Mouse (Mus musculus) heart, postnatal 0 days (tissue): Measurements from ENCODE around the gene Cdk6. TPM values are rescaled to one million over a fixed set of nuclear protein-coding genes. Genes with fewer than 3 reads are reported as not detected.

Experiments used
- ATAC-seq: fragments of 200-750 bp; cut with Nextera tagmentation; 2 replicates; pipeline ENCODE4 v1.8.0; 2017; ENCODE audit warnings: low read depth, moderate number of reproducible peaks, moderate library complexity; ENCODE audit not compliant: insufficient read depth
- DNase-seq: peaks from one replicate; pipeline ENCODE4 v3.0.0-alpha.2; 2016; ENCODE audit warnings: low spot score
- H3K27ac ChIP-seq: fragments of 300-500 bp; sonication (generic); 2 replicates; pipeline ENCODE4 v1.5.1; 2014; ENCODE audit warnings: low read depth, mild to moderate bottlenecking
- H3K27me3 ChIP-seq: fragments of 300-500 bp; sonication (generic); 2 replicates; pipeline ENCODE4 v1.6.1; 2014; ENCODE audit warnings: low read length, mixed read lengths; ENCODE audit not compliant: control insufficient read depth, insufficient read depth
- H3K36me3 ChIP-seq: fragments of 300-500 bp; sonication (generic); replicated peaks from 2 replicates; pipeline ENCODE4 v1.6.1; 2014; ENCODE audit warnings: low read length, mixed read lengths; ENCODE audit not compliant: control insufficient read depth, insufficient read depth
- H3K4me1 ChIP-seq: fragments of 300-500 bp; sonication (generic); 2 replicates; pipeline ENCODE4 v1.6.1; 2014; ENCODE audit warnings: antibody characterized with exemption; ENCODE audit not compliant: control insufficient read depth, insufficient read depth
- H3K4me2 ChIP-seq: fragments of 300-500 bp; sonication (generic); 2 replicates; pipeline ENCODE4 v1.6.1; 2014; ENCODE audit warnings: low read depth, mild to moderate bottlenecking, low read length, moderate library complexity
- H3K4me3 ChIP-seq: fragments of 300-500 bp; sonication (generic); 2 replicates; pipeline ENCODE4 v1.5.1; 2014; ENCODE audit warnings: low read depth, low read length
- H3K9ac ChIP-seq: fragments of 300-500 bp; sonication (generic); replicated peaks from 2 replicates; pipeline ENCODE4 v1.6.1; 2014; ENCODE audit warnings: low read depth, low read length, mixed read lengths
- H3K9me3 ChIP-seq: fragments of 300-500 bp; sonication (generic); replicated peaks from 2 replicates; pipeline ENCODE4 v1.6.1; 2016; ENCODE audit warnings: low read length; ENCODE audit not compliant: control insufficient read depth
- CTCF ChIP-seq: IDR thresholded peaks from 2 replicates; pipeline ENCODE4 v1.5.1; 2016; ENCODE audit warnings: antibody characterized with exemption, control low read depth, low read depth
- EP300 ChIP-seq: IDR thresholded peaks from 2 replicates; pipeline ENCODE4 v1.6.1; 2016; ENCODE audit warnings: antibody characterized with exemption, low read depth
- WGBS: fragments of 180-500 bp; shearing (Covaris S2); extraction: QIAGEN DNeasy Blood & Tissue Kit; methylation state at CpG from one replicate; pipeline ENCODE4 v1.1.7; 2014; 5-methylcytosine and 5-hydroxymethylcytosine counted together
- polyA plus RNA-seq: library from polyadenylated mRNA; unstranded; fragments of >200 nt; fragmentation: Nextera tagmentation; extraction: Ambion mirVana; gene quantifications from 2 replicates; pipeline ENCODE4 v1.2.1, GENCODE M21; 2015
- total RNA-seq: library from RNA; depleted of rRNA; stranded (reverse); fragments of >200 nt; gene quantifications from 2 replicates; pipeline ENCODE4 v1.2.3, GENCODE M21; 2014; ENCODE audit warnings: low replicate concordance

Gene Cdk6
- total and polyA plus RNA-seq, 2 experiments from 2014 or later = 19.2 to 43.0 TPM

- no peak overlapping the region for H3K27ac ChIP-seq
- no peaks in the 10 kb centered on the region for H3K36me3 ChIP-seq
- peaks cover 13% of the 10 kb centered on the region for H3K4me1 ChIP-seq
- no peak for TF ChIP-seq EP300
- TF ChIP-seq CTCF = no peak
- no peak overlapping the region for H3K4me2 ChIP-seq
- no peak overlapping the region for H3K9ac ChIP-seq
- peak; percentile 17; the same call in 1 of the 2 replicates for ATAC-seq
- no peak overlapping the region for H3K4me3 ChIP-seq
- H3K27me3 ChIP-seq = no peaks in the 10 kb centered on the region
- no peaks in the 10 kb centered on the region for H3K9me3 ChIP-seq
- peak; percentile 28 for DNase-seq
- WGBS = 56% methylated on average over 16 of the region's 16 CpGs
Observed at GRCm38 (mm10) chr5:3488146-3488774, 147.0 kb downstream of the Cdk6 start.

- Histone ChIP-seq H3K36me3 (0 out of 2 replicates have a peak, but pooled peaks cover 5% of the 10 kb centered on the region), H3K4me1 (peaks cover 13% of the 10 kb centered on the region), H3K4me2 (no peak overlapping the region), H3K4me3 (no peak overlapping the region), H3K9ac (no peak overlapping the region), H3K27ac (no peak overlapping the region), H3K9me3 (no peaks in the 10 kb centered on the region), H3K27me3 (no peaks in the 10 kb centered on the region)
- DNase-seq (no peak), ATAC-seq (no peak)
- TF ChIP-seq EP300 = no peak
- TF ChIP-seq CTCF = no peak
- 77% methylated on average over 3 of the region's 3 CpGs for WGBS
Observed at GRCm38 (mm10) chr5:3490358-3490757, 149.1 kb downstream of the Cdk6 start.

GRCm38 (mm10) chr5:3491084-3491483 is 149.8 kb downstream of the Cdk6 start:
- ATAC-seq (no peak), DNase-seq (no peak)
- Histone ChIP-seq H3K27me3 (no peaks in the 10 kb centered on the region), H3K4me2 (no peak overlapping the region), H3K36me3 (0 out of 2 replicates have a peak, but pooled peaks cover 5% of the 10 kb centered on the region), H3K27ac (peak overlapping the region; percentile 27; the same call in 1 of the 2 replicates), H3K4me3 (no peak overlapping the region), H3K9me3 (no peaks in the 10 kb centered on the region), H3K9ac (no peak overlapping the region), H3K4me1 (peaks cover 13% of the 10 kb centered on the region)
- WGBS = 52% methylated on average over 9 of the region's 9 CpGs
- TF ChIP-seq EP300 (no peak), CTCF (no peak)

GRCm38 (mm10) chr5:3491883-3492282 is 150.6 kb downstream of the Cdk6 start:
- Histone ChIP-seq H3K9ac (no peak overlapping the region), H3K27ac (no peak overlapping the region), H3K36me3 (0 out of 2 replicates have a peak, but pooled peaks cover 5% of the 10 kb centered on the region), H3K4me2 (no peak overlapping the region), H3K9me3 (no peaks in the 10 kb centered on the region), H3K27me3 (no peaks in the 10 kb centered on the region), H3K4me1 (peaks cover 13% of the 10 kb centered on the region), H3K4me3 (no peak overlapping the region)
- DNase-seq = no peak
- ATAC-seq = no peak
- TF ChIP-seq EP300 (no peak), CTCF (no peak)
- WGBS = 48% methylated on average over 5 of the region's 5 CpGs

GRCm38 (mm10) chr5:3492776-3493636 is 151.7 kb downstream of the Cdk6 start:
- H3K27me3 ChIP-seq = no peaks in the 10 kb centered on the region
- no peak overlapping the region for H3K4me2 ChIP-seq
- no peak for DNase-seq
- TF ChIP-seq EP300 (no peak), CTCF (no peak)
- H3K9me3 ChIP-seq = no peaks in the 10 kb centered on the region
- H3K4me1 ChIP-seq = peaks cover 18% of the 10 kb centered on the region
- H3K4me3 ChIP-seq = no peak overlapping the region
- ATAC-seq = no peak
- 89% methylated on average over 13 of the region's 13 CpGs for WGBS
- no peak overlapping the region for H3K27ac ChIP-seq
- H3K9ac ChIP-seq = no peak overlapping the region
- H3K36me3 ChIP-seq = 0 out of 2 replicates have a peak, but pooled peaks cover 5% of the 10 kb centered on the region
